Mouse (Mus musculus) midbrain, embryonic 14.5 days (tissue): ENCODE measurements at regions not wholly inside any gene's neighbourhood (a gene's known extent, or its start where the extent isn't known, plus 50 kb on each side); places are given as distances from the start of the nearest gene placed in this dataset.

Experiments used
- ATAC-seq: fragments of 200-750 bp; cut with Nextera tagmentation; 2 replicates; pipeline ENCODE4 v1.8.0; 2017; ENCODE audit warnings: moderate number of reproducible peaks, moderate library complexity; ENCODE audit not compliant: low FRiP score, low TSS enrichment
- DNase-seq: peaks from one replicate; pipeline ENCODE4 v3.0.0-alpha.2; 2015
- H3K27ac ChIP-seq: fragments of 300-500 bp; sonication (generic); replicated peaks from 2 replicates; pipeline ENCODE4 v1.5.1; 2014; ENCODE audit warnings: mild to moderate bottlenecking, low read depth, low read length, moderate library complexity
- H3K27me3 ChIP-seq: fragments of 300-500 bp; sonication (generic); 2 replicates; pipeline ENCODE4 v1.6.1; 2014; ENCODE audit warnings: low read length, control low read depth, mixed read lengths; ENCODE audit not compliant: control insufficient read depth, insufficient read depth
- H3K36me3 ChIP-seq: fragments of 300-500 bp; sonication (generic); 2 replicates; pipeline ENCODE4 v1.6.1; 2014; ENCODE audit warnings: low read length, control low read depth; ENCODE audit not compliant: control insufficient read depth, insufficient read depth
- H3K4me1 ChIP-seq: fragments of 300-500 bp; sonication (generic); 2 replicates; pipeline ENCODE4 v1.6.1; 2014; ENCODE audit warnings: mild to moderate bottlenecking, antibody characterized with exemption, low read length, control low read depth; ENCODE audit not compliant: control insufficient read depth, insufficient read depth
- H3K4me2 ChIP-seq: fragments of 300-500 bp; sonication (generic); 2 replicates; pipeline ENCODE4 v1.6.1; 2014; ENCODE audit warnings: mild to moderate bottlenecking, low read length, moderate library complexity
- H3K4me3 ChIP-seq: fragments of 300-500 bp; sonication (generic); replicated peaks from 2 replicates; pipeline ENCODE4 v1.5.1; 2014; ENCODE audit warnings: low read depth, low read length
- H3K9ac ChIP-seq: fragments of 300-500 bp; sonication (generic); replicated peaks from 2 replicates; pipeline ENCODE4 v1.6.1; 2014; ENCODE audit warnings: mild to moderate bottlenecking, low read length, moderate library complexity
- H3K9me3 ChIP-seq: fragments of 300-500 bp; sonication (generic); 2 replicates; pipeline ENCODE4 v1.6.1; 2016; ENCODE audit warnings: low read length, control low read depth, mixed read lengths; ENCODE audit not compliant: control insufficient read depth
- WGBS: fragments of 180-500 bp; shearing (Covaris S2); extraction: QIAGEN DNeasy Blood & Tissue Kit; methylation state at CpG from one replicate; pipeline ENCODE4 v1.1.7; 2014; 5-methylcytosine and 5-hydroxymethylcytosine counted together

DNA sequence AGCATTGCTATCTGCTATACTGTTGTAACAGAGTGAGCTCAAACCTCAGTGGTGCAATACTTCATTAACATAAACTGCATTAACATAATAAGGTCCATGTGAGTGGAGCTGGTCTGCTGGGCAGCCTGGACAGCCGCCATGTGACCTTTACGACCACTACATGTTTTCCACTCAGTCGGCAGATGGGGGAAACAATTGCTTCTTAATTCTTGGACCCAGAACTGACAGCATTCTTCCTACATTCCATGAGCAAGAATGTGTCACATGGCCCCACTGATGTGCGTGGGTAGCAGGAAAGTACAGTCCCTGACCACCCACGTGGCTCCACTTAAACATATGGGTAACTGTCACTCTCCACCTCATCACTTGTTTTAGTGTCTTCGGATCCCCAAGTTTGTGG is 198.3 kb downstream of the Nrp2 start:
- ATAC-seq (no peak; the same call in 1 of the 2 replicates), DNase-seq (no peak)
- Histone ChIP-seq H3K36me3 (no peaks in the 10 kb centered on the region), H3K4me1 (peaks cover 18% of the 10 kb centered on the region; the same call in 1 of the 2 replicates), H3K27me3 (no peaks in the 10 kb centered on the region), H3K9me3 (no peaks in the 10 kb centered on the region), H3K27ac (no peak overlapping the region), H3K4me3 (no peak overlapping the region), H3K9ac (no peak overlapping the region), H3K4me2 (no peak overlapping the region)
- 63% methylated on average over 6 of the region's 6 CpGs for WGBS

GRCm38 (mm10) chr1:62901871-62902270 is 198.8 kb downstream of the Nrp2 start:
- Histone ChIP-seq H3K9me3 (no peaks in the 10 kb centered on the region), H3K27me3 (no peaks in the 10 kb centered on the region), H3K27ac (no peak overlapping the region), H3K4me3 (no peak overlapping the region), H3K36me3 (no peaks in the 10 kb centered on the region), H3K9ac (no peak overlapping the region), H3K4me1 (peaks cover 18% of the 10 kb centered on the region; the same call in 1 of the 2 replicates), H3K4me2 (no peak overlapping the region)
- ATAC-seq (no peak), DNase-seq (peak; percentile 31)
- 52% methylated on average over 5 of the region's 5 CpGs for WGBS

GRCm38 (mm10) chr1:62902931-62903453 is 199.9 kb downstream of the Nrp2 start:
- Histone ChIP-seq H3K9ac (no peak overlapping the region), H3K27me3 (no peaks in the 10 kb centered on the region), H3K36me3 (no peaks in the 10 kb centered on the region), H3K4me3 (no peak overlapping the region), H3K9me3 (no peaks in the 10 kb centered on the region), H3K4me2 (no peak overlapping the region), H3K4me1 (peaks cover 18% of the 10 kb centered on the region; the same call in 1 of the 2 replicates), H3K27ac (no peak overlapping the region)
- 27% methylated on average over 6 of the region's 6 CpGs for WGBS
- DNase-seq, result peak; percentile 68
- ATAC-seq, result no peak

DNA sequence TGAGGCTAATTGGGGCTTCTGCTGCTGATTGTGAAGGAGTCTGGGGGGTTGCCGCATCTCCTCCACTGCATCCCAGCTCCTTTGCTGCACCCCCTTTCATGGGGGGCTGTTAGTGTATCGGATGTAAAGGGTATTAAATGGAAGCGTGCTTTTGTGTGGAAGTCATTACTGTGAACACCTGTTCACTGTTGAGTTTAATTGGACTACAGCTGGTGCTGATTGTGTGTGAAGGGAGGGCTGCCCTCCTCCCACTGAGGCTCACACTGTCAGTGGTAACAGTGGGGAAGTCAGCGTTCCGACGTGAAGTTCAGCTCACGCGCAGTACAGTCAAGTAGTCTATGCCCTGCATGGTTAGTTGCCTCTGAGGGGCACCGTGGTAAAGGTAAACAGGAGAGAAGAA is 202.7 kb downstream of the Nrp2 start:
- peaks cover 23% of the 10 kb centered on the region for H3K4me1 ChIP-seq
- no peaks in the 10 kb centered on the region for H3K27me3 ChIP-seq
- H3K36me3 ChIP-seq, result no peaks in the 10 kb centered on the region
- ATAC-seq (no peak), DNase-seq (peak; percentile 38)
- H3K9me3 ChIP-seq, result no peaks in the 10 kb centered on the region
- 0 out of 2 replicates have a peak overlapping the region, but pooled peaks have one; percentile 32 for H3K27ac ChIP-seq
- no peak overlapping the region for H3K9ac ChIP-seq
- 41% methylated on average over 9 of the region's 9 CpGs for WGBS
- H3K4me2 ChIP-seq, result 0 out of 2 replicates have a peak overlapping the region, but pooled peaks have one; percentile 3
- no peak overlapping the region for H3K4me3 ChIP-seq

DNA sequence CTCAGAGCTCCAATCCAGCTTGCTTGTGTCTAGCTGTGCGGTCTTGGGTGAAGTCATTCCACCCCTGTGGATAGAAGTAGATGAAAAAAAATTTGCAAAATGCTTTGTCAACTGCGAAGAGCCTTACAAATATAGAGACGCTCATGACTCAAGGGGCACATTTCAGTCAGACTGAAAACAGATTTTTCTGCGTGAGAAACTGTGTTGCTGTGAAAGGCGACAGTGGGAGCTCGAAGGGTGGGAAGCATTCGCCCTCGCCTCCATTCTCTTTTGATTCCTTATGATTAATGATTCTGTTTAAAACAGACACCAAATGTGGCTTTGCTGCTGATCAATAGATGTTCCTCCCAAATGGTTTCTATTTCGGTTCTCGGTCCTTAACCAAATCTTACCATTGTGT is 204.2 kb downstream of the Nrp2 start:
- no peak for ATAC-seq
- Histone ChIP-seq H3K4me2 (no peak overlapping the region), H3K4me3 (no peak overlapping the region), H3K4me1 (peaks cover 21% of the 10 kb centered on the region), H3K27ac (no peak overlapping the region), H3K9ac (no peak overlapping the region), H3K9me3 (no peaks in the 10 kb centered on the region), H3K36me3 (no peaks in the 10 kb centered on the region), H3K27me3 (no peaks in the 10 kb centered on the region)
- 91% methylated on average over 10 of the region's 10 CpGs for WGBS
- DNase-seq, result no peak
